Mouse (Mus musculus) forebrain, postnatal 0 days (tissue): Measurements from ENCODE around the gene Defb25. TPM values are rescaled to one million over a fixed set of nuclear protein-coding genes. Genes with fewer than 3 reads are reported as not detected.

Experiments used
- ATAC-seq: fragments of 200-750 bp; cut with Nextera tagmentation; 2 replicates; pipeline ENCODE4 v1.8.0; 2017; ENCODE audit warnings: mild to moderate bottlenecking, moderate library complexity
- DNase-seq: peaks from one replicate; pipeline ENCODE4 v3.0.0-alpha.2; 2015
- H3K27ac ChIP-seq: fragments of 300-500 bp; sonication (generic); 2 replicates; pipeline ENCODE4 v1.5.1; 2014; ENCODE audit warnings: low read depth, mild to moderate bottlenecking, antibody characterized with exemption, low read length, moderate library complexity, mixed read lengths
- H3K27me3 ChIP-seq: fragments of 300-500 bp; sonication (generic); 2 replicates; pipeline ENCODE4 v1.6.1; 2014; ENCODE audit warnings: mild to moderate bottlenecking, low read length, mixed read lengths; ENCODE audit not compliant: insufficient read depth
- H3K36me3 ChIP-seq: fragments of 300-500 bp; sonication (generic); 2 replicates; pipeline ENCODE4 v1.6.1; 2014; ENCODE audit warnings: mild to moderate bottlenecking, moderate library complexity; ENCODE audit not compliant: insufficient read depth
- H3K4me1 ChIP-seq: fragments of 300-500 bp; sonication (generic); 2 replicates; pipeline ENCODE4 v1.6.1; 2014; ENCODE audit warnings: antibody characterized with exemption; ENCODE audit not compliant: insufficient read depth
- H3K4me2 ChIP-seq: fragments of 300-500 bp; sonication (generic); 2 replicates; pipeline ENCODE4 v1.6.1; 2014; ENCODE audit warnings: low read depth, mild to moderate bottlenecking, moderate library complexity
- H3K4me3 ChIP-seq: fragments of 300-500 bp; sonication (generic); 2 replicates; pipeline ENCODE4 v1.5.1; 2014; ENCODE audit warnings: low read depth, low read length, mixed read lengths
- H3K9ac ChIP-seq: fragments of 300-500 bp; sonication (generic); 2 replicates; pipeline ENCODE4 v1.6.1; 2014; ENCODE audit warnings: mild to moderate bottlenecking
- H3K9me3 ChIP-seq: fragments of 300-500 bp; sonication (generic); 2 replicates; pipeline ENCODE4 v1.6.1; 2016; ENCODE audit warnings: low read length
- CTCF ChIP-seq: sonication (generic); IDR thresholded peaks from 2 replicates; pipeline ENCODE4 v1.5.1; 2016; ENCODE audit warnings: antibody characterized with exemption, control low read depth, low read depth
- WGBS: fragments of 180-500 bp; shearing (Covaris S2); extraction: QIAGEN DNeasy Blood & Tissue Kit; methylation state at CpG from one replicate; pipeline ENCODE4 v1.1.7; 2014; 5-methylcytosine and 5-hydroxymethylcytosine counted together
- polyA plus RNA-seq: library from polyadenylated mRNA; unstranded; fragments of >200 nt; fragmentation: Nextera tagmentation; extraction: Ambion mirVana; gene quantifications from 2 replicates; pipeline ENCODE4 v1.2.1, GENCODE M21; 2015
- total RNA-seq: library from RNA; depleted of rRNA; stranded (reverse); fragments of >200 nt; gene quantifications from 2 replicates; pipeline ENCODE4 v1.2.3, GENCODE M21; 2014

Gene Defb25
- total and polyA plus RNA-seq, 2 experiments from 2014 or later: not detected

DNA sequence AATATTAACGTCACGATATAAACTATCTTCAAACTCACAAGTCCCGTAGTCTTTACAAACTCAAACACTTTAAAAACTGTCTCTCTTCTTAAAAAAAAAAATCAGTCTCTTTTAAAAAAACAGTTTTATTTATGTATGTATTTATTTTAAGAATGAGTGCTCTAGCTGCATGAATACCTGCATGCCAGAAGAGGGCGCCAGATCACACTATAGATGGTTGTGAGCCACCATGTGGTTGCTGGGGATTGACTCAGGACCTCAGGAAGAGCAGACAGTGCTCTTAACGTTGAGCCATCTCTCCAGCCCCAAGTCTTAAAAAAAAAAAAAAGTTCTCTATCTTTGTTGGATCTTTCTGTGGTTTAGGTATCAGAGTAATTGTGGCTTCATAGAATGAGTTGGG lies 5.5 kb downstream of the Defb25 start:
- no peak overlapping the region for H3K9ac ChIP-seq
- DNase-seq: no peak
- 54% methylated on average over 5 of the region's 5 CpGs for WGBS

DNA sequence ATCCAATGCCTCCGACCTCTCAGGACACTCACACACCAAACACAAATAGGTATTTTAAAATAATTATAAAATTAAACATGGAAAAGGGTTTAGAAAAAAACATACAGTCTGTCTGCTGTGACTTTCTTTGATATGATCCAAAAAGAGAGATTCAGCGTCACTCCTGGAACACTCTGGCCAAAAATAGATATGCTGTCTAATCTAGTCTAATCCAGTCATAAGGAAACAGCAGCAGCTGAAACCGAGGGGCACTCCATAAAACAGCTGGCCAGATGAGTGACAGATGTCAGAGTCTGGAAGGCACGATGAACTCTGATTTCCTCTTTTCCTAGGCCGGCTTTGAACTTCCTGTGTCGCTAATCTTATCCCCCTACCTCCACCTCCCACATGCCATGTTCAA lies 6.4 kb downstream of the Defb25 start:
- Histone ChIP-seq H3K9me3 (no peaks in the 10 kb centered on the region), H3K9ac (no peak overlapping the region), H3K4me1 (no peaks in the 10 kb centered on the region), H3K36me3 (no peaks in the 10 kb centered on the region), H3K4me3 (no peak overlapping the region), H3K4me2 (no peak overlapping the region), H3K27me3 (no peaks in the 10 kb centered on the region), H3K27ac (no peak overlapping the region)
- ATAC-seq (no peak), DNase-seq (no peak)
- 86% methylated on average over 6 of the region's 6 CpGs for WGBS
- TF ChIP-seq CTCF: no peak

More for the DNA sequence above, 5.5 kb downstream of the Defb25 start:
- H3K27ac ChIP-seq: no peak overlapping the region
- no peaks in the 10 kb centered on the region for H3K36me3 ChIP-seq
- H3K9me3 ChIP-seq: no peaks in the 10 kb centered on the region
- H3K27me3 ChIP-seq: no peaks in the 10 kb centered on the region
- peak; percentile 47 for TF ChIP-seq CTCF
- H3K4me1 ChIP-seq: no peaks in the 10 kb centered on the region
- no peak overlapping the region for H3K4me3 ChIP-seq
- no peak for ATAC-seq
- no peak overlapping the region for H3K4me2 ChIP-seq

DNA sequence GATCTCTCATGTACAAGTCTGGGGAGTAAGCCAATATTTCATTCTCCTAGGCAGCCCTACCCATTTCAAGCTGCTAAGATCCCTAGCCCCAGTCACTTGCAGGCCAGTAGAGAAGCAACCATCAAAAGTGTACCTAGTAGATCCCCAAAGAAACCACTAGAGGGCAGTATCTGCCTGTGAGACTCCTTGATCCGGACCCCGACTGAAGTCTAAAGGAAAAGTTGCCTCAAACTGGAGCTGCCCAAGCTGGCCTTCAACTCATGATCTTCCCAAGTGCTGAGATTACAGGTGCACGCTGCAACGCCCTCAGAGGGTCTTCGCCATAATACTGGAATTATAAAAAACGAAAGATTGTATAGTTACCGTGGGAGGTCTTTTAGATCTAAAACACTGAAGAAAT lies 7.3 kb downstream of the Defb25 start:
- H3K27me3 ChIP-seq: no peaks in the 10 kb centered on the region
- no peaks in the 10 kb centered on the region for H3K36me3 ChIP-seq
- ATAC-seq (peak; percentile 85), DNase-seq (peak; percentile 82)
- no peak overlapping the region for H3K27ac ChIP-seq
- H3K9me3 ChIP-seq: no peaks in the 10 kb centered on the region
- H3K4me3 ChIP-seq: no peak overlapping the region
- TF ChIP-seq CTCF: peak; percentile 93
- no peaks in the 10 kb centered on the region for H3K4me1 ChIP-seq
- H3K4me2 ChIP-seq: no peak overlapping the region
- 13% methylated on average over 7 of the region's 7 CpGs for WGBS
- no peak overlapping the region for H3K9ac ChIP-seq

GRCm38 (mm10) chr2:152612193-152612592 lies 10.7 kb downstream of the Defb25 start:
- no peak for ATAC-seq
- H3K36me3 ChIP-seq: no peaks in the 10 kb centered on the region
- H3K9ac ChIP-seq: no peak overlapping the region
- no peak for DNase-seq
- H3K27me3 ChIP-seq: no peaks in the 10 kb centered on the region
- H3K4me2 ChIP-seq: no peak overlapping the region
- no peak for TF ChIP-seq CTCF
- 36% methylated on average over 7 of the region's 8 CpGs for WGBS
- H3K4me1 ChIP-seq: no peaks in the 10 kb centered on the region
- H3K9me3 ChIP-seq: no peaks in the 10 kb centered on the region; the same call in 1 of the 2 replicates
- no peak overlapping the region for H3K4me3 ChIP-seq
- no peak overlapping the region for H3K27ac ChIP-seq

GRCm38 (mm10) chr2:152608719-152609118 lies 14.1 kb downstream of the Defb25 start:
- WGBS: 94% methylated on average over 1 of the region's 1 CpGs

GRCm38 (mm10) chr2:152607746-152608145 lies 15.1 kb downstream of the Defb25 start:
- H3K9me3 ChIP-seq: no peaks in the 10 kb centered on the region; the same call in 1 of the 2 replicates
- H3K27ac ChIP-seq: no peak overlapping the region
- H3K4me1 ChIP-seq: no peaks in the 10 kb centered on the region
- no peak overlapping the region for H3K4me3 ChIP-seq
- ATAC-seq (no peak), DNase-seq (no peak)
- TF ChIP-seq CTCF: no peak
- WGBS: 76% methylated on average over 6 of the region's 6 CpGs
- no peak overlapping the region for H3K4me2 ChIP-seq
- H3K27me3 ChIP-seq: no peaks in the 10 kb centered on the region
- H3K9ac ChIP-seq: no peak overlapping the region
- H3K36me3 ChIP-seq: no peaks in the 10 kb centered on the region

More at GRCm38 (mm10) chr2:152608719-152609118, 14.1 kb downstream of the Defb25 start:
- H3K36me3 ChIP-seq: no peaks in the 10 kb centered on the region
- H3K9me3 ChIP-seq: no peaks in the 10 kb centered on the region; the same call in 1 of the 2 replicates
- H3K4me1 ChIP-seq: no peaks in the 10 kb centered on the region
- H3K27ac ChIP-seq: no peak overlapping the region
- DNase-seq (no peak), ATAC-seq (no peak)
- no peak overlapping the region for H3K4me3 ChIP-seq
- H3K9ac ChIP-seq: no peak overlapping the region
- 0 out of 2 replicates have a peak, but pooled peaks have one; percentile 13 for TF ChIP-seq CTCF
- H3K27me3 ChIP-seq: no peaks in the 10 kb centered on the region
- H3K4me2 ChIP-seq: no peak overlapping the region

DNA sequence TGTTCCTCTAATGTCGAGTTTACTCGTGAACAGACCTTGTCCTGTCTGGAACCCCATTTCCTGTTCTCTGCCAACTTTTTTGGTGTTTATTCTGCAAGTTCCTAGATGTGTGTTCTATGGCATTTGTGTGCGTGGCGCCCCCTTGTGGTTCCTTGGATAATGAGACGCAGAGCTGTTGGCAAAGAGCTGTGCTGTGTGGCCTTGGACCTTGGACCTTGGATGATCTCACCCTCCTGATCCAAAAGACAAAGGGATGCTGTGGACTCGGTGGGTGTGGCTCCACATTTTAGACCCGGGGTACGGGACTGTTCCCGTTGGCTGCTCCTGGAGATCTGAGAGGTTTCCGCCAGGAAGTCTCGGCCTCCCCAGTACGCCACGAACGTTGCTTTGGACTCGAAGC lies 18.8 kb downstream of the Defb25 start, which contains the start of gene Defb36:
Gene Defb36, plus strand, starts transcription at position 271 of the 400 bp plus-strand sequence.
- DNase-seq: no peak
- Histone ChIP-seq H3K4me3 (no peak within 1 kb of the TSS), H3K4me2 (no peak within 1 kb of the TSS), H3K36me3 (no peaks in the 10 kb centered on the region), H3K9me3 (no peaks in the 10 kb centered on the region; the same call in 1 of the 2 replicates), H3K27me3 (no peaks in the 10 kb centered on the region), H3K9ac (no peak within 1 kb of the TSS), H3K4me1 (no peaks in the 10 kb centered on the region), H3K27ac (no peak within 1 kb of the TSS)
- TF ChIP-seq CTCF: peak; percentile 43
- WGBS: 83% methylated on average over 15 of the region's 15 CpGs
- ATAC-seq: no peak
